Mouse (Mus musculus): ENCODE results near the gene Iqca. TPM values are rescaled to one million over a fixed set of nuclear protein-coding genes. Genes with fewer than 3 reads are reported as not detected.

Iqca gene
- total RNA-seq, 2 experiments from 2014 or later: 0.34 to 1.0 TPM

DNA sequence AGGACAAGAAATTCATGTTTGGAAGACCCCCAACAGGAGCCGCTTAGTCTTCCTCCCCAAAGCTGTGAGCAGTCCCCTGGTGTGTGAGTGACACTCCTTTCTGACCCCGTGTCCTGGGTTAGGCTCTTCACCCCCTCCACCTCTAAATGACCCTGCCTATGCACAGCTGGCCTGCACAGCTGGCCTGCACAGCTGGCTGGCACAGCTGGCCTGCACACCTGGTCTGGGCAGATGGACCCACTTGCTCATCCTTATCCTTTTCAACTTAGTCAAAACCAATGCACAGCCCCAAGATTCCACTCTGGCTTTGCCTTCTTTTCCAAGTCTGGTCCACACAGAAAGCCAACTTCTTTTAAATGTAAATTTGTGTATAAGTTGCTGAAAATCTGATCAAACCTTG is 154.5 kb downstream of the Iqca start:
- no peak for DNase-seq (ENCODE audit: low spot score in 2 of 2)
- intact Hi-C loops (cut with DNase I): no loop called here

DNA sequence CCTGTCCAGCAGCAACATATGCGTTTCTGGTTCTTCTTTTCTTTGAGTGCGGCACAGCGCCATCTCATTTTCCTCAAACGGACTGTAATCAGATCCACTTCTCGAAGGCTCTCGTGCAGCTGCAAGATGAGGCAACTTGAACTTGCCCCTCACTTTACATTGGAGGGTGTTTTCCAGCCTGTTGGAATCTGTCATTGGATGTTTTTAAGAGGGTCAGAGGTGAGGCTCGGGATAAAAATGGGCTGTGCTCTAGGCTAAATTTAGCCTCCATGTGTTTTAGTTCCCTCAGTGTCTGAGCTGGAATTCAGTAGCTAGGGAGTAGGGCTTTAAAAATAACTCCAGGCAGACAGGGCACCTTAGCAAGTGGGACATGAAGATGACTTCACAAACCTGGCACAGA is 155.1 kb downstream of the Iqca start:
- DNase-seq (ENCODE audit: low spot score in 2 of 2): no peak
- intact Hi-C loops (cut with DNase I): no loop called here

DNA sequence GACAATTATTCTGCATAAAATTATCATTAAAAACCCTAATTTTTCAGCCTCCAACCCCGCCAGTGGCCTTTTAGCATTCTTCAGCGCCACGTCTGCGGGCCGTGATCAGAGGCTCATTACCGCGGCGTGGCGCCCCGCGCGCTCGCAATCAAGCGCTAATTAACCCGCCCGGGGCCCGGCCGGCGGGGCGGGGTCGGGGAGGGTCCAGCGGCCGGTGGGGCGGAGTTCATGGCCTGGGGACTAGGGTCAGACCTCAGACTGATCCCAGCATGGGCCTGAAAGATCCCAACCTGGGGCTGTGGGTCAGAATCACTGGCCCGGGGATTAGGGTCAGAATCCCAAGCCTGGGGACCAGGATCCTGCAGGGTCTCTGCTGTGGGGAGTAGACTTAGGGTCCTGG is 160.9 kb downstream of the Iqca start:
- intact Hi-C loops (cut with DNase I): no loop called here
- no peak for DNase-seq (ENCODE audit: low spot score in 2 of 2)

Other genes with a start within 250 kb of the Iqca start
- gene Gbx2, start 222.2 kb downstream of the Iqca start, total RNA-seq (2021): under 1 TPM in 1 of 2 experiments, not detected in 1; 0.45 TPM
- 1 to 10 TPM; 1.6 to 1.7 TPM for gene Asb18, start 138.7 kb downstream of the Iqca start, total RNA-seq (2021)
- gene Ackr3, start 50.6 kb upstream of the Iqca start, total RNA-seq (2021): 1 to 10 TPM; 6.3 to 7.7 TPM